Mouse (Mus musculus) MEL (cell line): ENCODE measurements around the gene Pcbd1. TPM values are rescaled to one million over a fixed set of nuclear protein-coding genes. Genes with fewer than 3 reads are reported as not detected.

Source experiments
- DNase-seq: peaks from one replicate; pipeline ENCODE4 v3.0.0; 2011; ENCODE audit warnings: low read depth, low spot score
- H3K27ac ChIP-seq: 2 replicates; pipeline ENCODE4 v1.5.1; 2012; ENCODE audit warnings: low read depth, mild to moderate bottlenecking, control low read depth, low read length, moderate library complexity; ENCODE audit not compliant: control insufficient read depth
- H3K27me3 ChIP-seq, 2 experiments: fragments of 150-350 bp in 1 of 2; sonication (generic) in 1 of 2; 2 replicates each; pipeline ENCODE4 v1.6.1; 2012; ENCODE audit warnings: low read length in 2 of 2, mild to moderate bottlenecking in 2 of 2, improper control_type of control experiment in 1 of 2, moderate library complexity in 1 of 2; ENCODE audit not compliant: insufficient read depth in 2 of 2, control insufficient read depth in 1 of 2
- H3K36me3 ChIP-seq, 2 experiments: 2 replicates each; pipeline ENCODE4 v1.6.1; 2012 to 2014; ENCODE audit warnings: low read length in 2 of 2, improper control_type of control experiment in 1 of 2, inconsistent platforms in 1 of 2, mild to moderate bottlenecking in 1 of 2; ENCODE audit not compliant: insufficient read depth in 2 of 2, control insufficient read depth in 1 of 2
- H3K4me1 ChIP-seq, 2 experiments: fragments of 150-350 bp in 1 of 2; sonication (generic) in 1 of 2; 2 replicates each; pipeline ENCODE4 v1.6.1; 2012; ENCODE audit warnings: low read length in 2 of 2, improper control_type of control experiment in 1 of 2, mild to moderate bottlenecking in 1 of 2; ENCODE audit not compliant: insufficient read depth in 2 of 2, control insufficient read depth in 1 of 2
- H3K4me3 ChIP-seq, 2 experiments: fragments of 150-350 bp in 1 of 2; sonication (generic) in 1 of 2; 2 replicates each; pipeline ENCODE4 v1.5.1; 2012; ENCODE audit warnings: low read depth in 2 of 2, low read length in 2 of 2, mild to moderate bottlenecking in 2 of 2, moderate library complexity in 2 of 2, control low read depth in 1 of 2, improper control_type of control experiment in 1 of 2; ENCODE audit not compliant: control insufficient read depth in 1 of 2, insufficient read depth in 1 of 2
- H3K79me2 ChIP-seq: 2 replicates; pipeline ENCODE4 v1.6.1; 2012; ENCODE audit warnings: mild to moderate bottlenecking, low read length, moderate library complexity; ENCODE audit not compliant: control insufficient read depth, poor library complexity, insufficient read depth
- H3K9ac ChIP-seq: 2 replicates; pipeline ENCODE4 v1.6.1; 2012; ENCODE audit warnings: low read depth, mild to moderate bottlenecking, control low read depth, low read length, moderate library complexity; ENCODE audit not compliant: control insufficient read depth, poor library complexity, severe bottlenecking
- H3K9me3 ChIP-seq: fragments of 150-350 bp; sonication (generic); replicated peaks from 2 replicates; pipeline ENCODE4 v1.6.1; 2012; ENCODE audit warnings: mild to moderate bottlenecking, low read length, improper control_type of control experiment, moderate library complexity; ENCODE audit not compliant: insufficient read depth
- BHLHE40 ChIP-seq: IDR thresholded peaks from 2 replicates; pipeline ENCODE4 v1.6.1; 2012; ENCODE audit warnings: low read depth, mild to moderate bottlenecking, inconsistent platforms, low read length, improper control_type of control experiment, borderline replicate concordance
- CHD1 ChIP-seq: IDR thresholded peaks from 2 replicates; pipeline ENCODE4 v1.6.1; 2012; ENCODE audit warnings: low read depth, mild to moderate bottlenecking, inconsistent platforms, low read length, improper control_type of control experiment
- CHD2 ChIP-seq: IDR thresholded peaks from 2 replicates; pipeline ENCODE4 v1.6.1; 2011; ENCODE audit warnings: low read length, improper control_type of control experiment
- CTCF ChIP-seq, 3 experiments: IDR thresholded peaks in 2 of 3; conservative IDR thresholded peaks in 1 of 3; 2 replicates each; pipeline ENCODE4 v1.5.1; 2011 to 2012; ENCODE audit warnings: low read length in 3 of 3, low read depth in 2 of 3, mild to moderate bottlenecking in 2 of 3, improper control_type of control experiment in 1 of 3, inconsistent platforms in 1 of 3, mixed read lengths in 1 of 3, moderate library complexity in 1 of 3; ENCODE audit not compliant: control insufficient read depth in 1 of 3, insufficient read depth in 1 of 3, poor library complexity in 1 of 3, severe bottlenecking in 1 of 3
- E2F4 ChIP-seq: IDR thresholded peaks from 2 replicates; pipeline ENCODE4 v1.6.1; 2011; ENCODE audit warnings: low read depth, low read length, improper control_type of control experiment, borderline replicate concordance
- EP300 ChIP-seq, 2 experiments: IDR thresholded peaks; 2 replicates each; pipeline ENCODE4 v1.6.1; 2011; ENCODE audit warnings: improper control_type of control experiment in 2 of 2, low read length in 2 of 2, low read depth in 1 of 2, mild to moderate bottlenecking in 1 of 2
- ETS1 ChIP-seq: IDR thresholded peaks from 2 replicates; pipeline ENCODE4 v1.6.1; 2012; ENCODE audit warnings: low read depth, mild to moderate bottlenecking, inconsistent platforms, low read length, improper control_type of control experiment, moderate library complexity
- GABPA ChIP-seq: IDR thresholded peaks from 2 replicates; pipeline ENCODE4 v1.6.1; 2012; ENCODE audit warnings: low read depth, mild to moderate bottlenecking, inconsistent platforms, low read length, improper control_type of control experiment, moderate library complexity
- GATA1 ChIP-seq: IDR thresholded peaks from 2 replicates; pipeline ENCODE4 v1.6.1; 2011; ENCODE audit warnings: low read depth, low read length, improper control_type of control experiment
- HCFC1 ChIP-seq: IDR thresholded peaks from 2 replicates; pipeline ENCODE4 v1.6.1; 2012; ENCODE audit warnings: low read depth, mild to moderate bottlenecking, inconsistent platforms, low read length, improper control_type of control experiment, moderate library complexity
- JUND ChIP-seq: IDR thresholded peaks from 2 replicates; pipeline ENCODE4 v1.6.1; 2011; ENCODE audit warnings: low read depth, mild to moderate bottlenecking, improper control_type of control experiment, low read length
- KAT2A ChIP-seq: conservative IDR thresholded peaks from 2 replicates; pipeline ENCODE4 v1.6.1; 2012; ENCODE audit warnings: low read depth, low read length, improper control_type of control experiment, inconsistent platforms
- MAFK ChIP-seq: IDR thresholded peaks from 2 replicates; pipeline ENCODE4 v1.6.1; 2011; ENCODE audit warnings: low read depth, mild to moderate bottlenecking, low read length, improper control_type of control experiment, borderline replicate concordance
- MAX ChIP-seq: IDR thresholded peaks from 2 replicates; pipeline ENCODE4 v1.6.1; 2011; ENCODE audit warnings: low read length, improper control_type of control experiment
- MAZ ChIP-seq: IDR thresholded peaks from 2 replicates; pipeline ENCODE4 v1.6.1; 2012; ENCODE audit warnings: low read depth, mild to moderate bottlenecking, inconsistent platforms, low read length, improper control_type of control experiment
- MEF2A ChIP-seq: IDR thresholded peaks from 2 replicates; pipeline ENCODE4 v1.6.1; 2014; ENCODE audit warnings: low read depth, mild to moderate bottlenecking, inconsistent platforms, low read length, improper control_type of control experiment; ENCODE audit not compliant: poor library complexity, insufficient replicate concordance, severe bottlenecking; ENCODE audit errors: extremely low read depth
- MXI1 ChIP-seq: IDR thresholded peaks from 2 replicates; pipeline ENCODE4 v1.6.1; 2011; ENCODE audit warnings: mild to moderate bottlenecking, low read depth, low read length, improper control_type of control experiment
- MYB ChIP-seq: IDR thresholded peaks from 2 replicates; pipeline ENCODE4 v1.6.1; 2011; ENCODE audit warnings: mild to moderate bottlenecking, low read depth, low read length, improper control_type of control experiment
- MYC ChIP-seq: IDR thresholded peaks from 2 replicates; pipeline ENCODE4 v1.6.1; 2011; ENCODE audit warnings: low read depth, mild to moderate bottlenecking, low read length, improper control_type of control experiment, moderate library complexity
- NELFE ChIP-seq: IDR thresholded peaks from 2 replicates; pipeline ENCODE4 v1.6.1; 2011; ENCODE audit warnings: low read depth, low read length, improper control_type of control experiment
- NRF1 ChIP-seq: IDR thresholded peaks from 2 replicates; pipeline ENCODE4 v1.6.1; 2014; ENCODE audit warnings: low read depth, mild to moderate bottlenecking, inconsistent platforms, low read length, improper control_type of control experiment, moderate library complexity; ENCODE audit not compliant: poor library complexity, insufficient read depth, severe bottlenecking
- POLR2A ChIP-seq, 2 experiments: IDR thresholded peaks; 2 replicates each; pipeline ENCODE4 v1.6.1; 2011 to 2012; ENCODE audit warnings: low read length in 2 of 2, mild to moderate bottlenecking in 2 of 2, control low read depth in 1 of 2, improper control_type of control experiment in 1 of 2, low read depth in 1 of 2, moderate library complexity in 1 of 2; ENCODE audit not compliant: control insufficient read depth in 1 of 2, insufficient read depth in 1 of 2, poor library complexity in 1 of 2
- POLR2AphosphoS2 ChIP-seq: IDR thresholded peaks from 2 replicates; pipeline ENCODE4 v1.6.1; 2011; ENCODE audit warnings: low read length, improper control_type of control experiment
- POLR2AphosphoS5 ChIP-seq: IDR thresholded peaks from 2 replicates; pipeline ENCODE4 v1.6.1; 2012; ENCODE audit warnings: low read depth, borderline replicate concordance, mild to moderate bottlenecking, inconsistent platforms, low read length, moderate library complexity, mixed read lengths
- RAD21 ChIP-seq: IDR thresholded peaks from 2 replicates; pipeline ENCODE4 v1.6.1; 2011; ENCODE audit warnings: mild to moderate bottlenecking, low read depth, low read length, improper control_type of control experiment
- RCOR1 ChIP-seq: IDR thresholded peaks from 2 replicates; pipeline ENCODE4 v1.6.1; 2012; ENCODE audit warnings: low read depth, mild to moderate bottlenecking, inconsistent platforms, low read length, improper control_type of control experiment
- SIN3A ChIP-seq: IDR thresholded peaks from 2 replicates; pipeline ENCODE4 v1.6.1; 2012; ENCODE audit warnings: low read length, improper control_type of control experiment, inconsistent platforms
- SMC3 ChIP-seq: IDR thresholded peaks from 2 replicates; pipeline ENCODE4 v1.6.1; 2011; ENCODE audit warnings: low read depth, low read length, improper control_type of control experiment
- TAL1 ChIP-seq: IDR thresholded peaks from 2 replicates; pipeline ENCODE4 v1.6.1; 2012; ENCODE audit warnings: mild to moderate bottlenecking, inconsistent platforms, low read length, moderate library complexity, mixed read lengths
- TBP ChIP-seq: IDR thresholded peaks from 2 replicates; pipeline ENCODE4 v1.8.0; 2011; ENCODE audit warnings: low read depth, low read length, improper control_type of control experiment
- TCF12 ChIP-seq: IDR thresholded peaks from 2 replicates; pipeline ENCODE4 v1.6.1; 2014; ENCODE audit warnings: low read depth, mild to moderate bottlenecking, inconsistent platforms, low read length, improper control_type of control experiment, moderate library complexity
- UBTF ChIP-seq: IDR thresholded peaks from 2 replicates; pipeline ENCODE4 v1.6.1; 2012; ENCODE audit warnings: low read depth, mild to moderate bottlenecking, inconsistent platforms, low read length, improper control_type of control experiment, moderate library complexity, borderline replicate concordance; ENCODE audit not compliant: insufficient read depth
- USF1 ChIP-seq: IDR thresholded peaks from 2 replicates; pipeline ENCODE4 v1.6.1; 2014; ENCODE audit warnings: low read depth, mild to moderate bottlenecking, inconsistent platforms, low read length, improper control_type of control experiment, moderate library complexity
- USF2 ChIP-seq, 2 experiments: IDR thresholded peaks; 2 replicates each; pipeline ENCODE4 v1.6.1; 2011 to 2012; ENCODE audit warnings: improper control_type of control experiment in 2 of 2, low read length in 2 of 2, borderline replicate concordance in 1 of 2, inconsistent platforms in 1 of 2, low read depth in 1 of 2, mild to moderate bottlenecking in 1 of 2; ENCODE audit not compliant: insufficient read depth in 1 of 2
- ZKSCAN1 ChIP-seq: IDR thresholded peaks from 2 replicates; pipeline ENCODE4 v1.6.1; 2012; ENCODE audit warnings: low read depth, mild to moderate bottlenecking, inconsistent platforms, low read length, improper control_type of control experiment, moderate library complexity
- ZMIZ1 ChIP-seq: IDR thresholded peaks from 2 replicates; pipeline ENCODE4 v1.6.1; 2012; ENCODE audit warnings: low read depth, mild to moderate bottlenecking, inconsistent platforms, low read length, improper control_type of control experiment, moderate library complexity
- ZNF384 ChIP-seq: IDR thresholded peaks from 2 replicates; pipeline ENCODE4 v1.6.1; 2012; ENCODE audit warnings: low read depth, mild to moderate bottlenecking, inconsistent platforms, low read length, improper control_type of control experiment
- polyA plus RNA-seq, 2 experiments: library from polyadenylated mRNA; stranded (reverse) in 1 of 2; unstranded in 1 of 2; fragments of >175 nt in 1 of 2; fragments of >200 nt in 1 of 2; gene quantifications; 2 replicates each; pipeline versions ENCODE4 v1.2.1 to v1.2.4; 2012; ENCODE audit warnings: low replicate concordance in 2 of 2, low read depth in 1 of 2; ENCODE audit not compliant: insufficient read length in 2 of 2, insufficient read depth in 1 of 2, missing spikeins in 1 of 2
- total RNA-seq: library from RNA; depleted of rRNA; stranded (reverse); fragments of 300-350 nt; gene quantifications from 2 replicates; pipeline ENCODE4 v1.2.3, GENCODE M21; 2012

The Pcbd1 gene
- total and polyA plus RNA-seq, 3 experiments = not detected

GRCm38 (mm10) chr10:61123276-61123913 lies 34.3 kb downstream of the Pcbd1 start:
- H3K9me3 ChIP-seq = no peaks in the 10 kb centered on the region
- H3K9ac ChIP-seq = no peak overlapping the region
- peaks cover 7 to 12% of the 10 kb centered on the region in 2 experiments for H3K4me1 ChIP-seq
- no peaks in the 10 kb centered on the region for H3K79me2 ChIP-seq
- peak overlapping the region; percentile 72 for H3K27ac ChIP-seq
- no peak overlapping the region for H3K4me3 ChIP-seq
- no peaks in the 10 kb centered on the region for H3K27me3 ChIP-seq
- DNase-seq = peak; percentile 63
- peaks cover 0 to 33% of the 10 kb centered on the region in 2 experiments; a peak in 2 of 4 replicates for H3K36me3 ChIP-seq
- no peak for TF ChIP-seq GABPA
- TF ChIP-seq GATA1 = peak; percentile 80
- TF ChIP-seq MAFK = no peak
- TF ChIP-seq POLR2AphosphoS5 = no peak
- no peak for TF ChIP-seq NRF1
- no peak for TF ChIP-seq MAZ
- TF ChIP-seq KAT2A = no peak
- no peak for TF ChIP-seq UBTF
- TF ChIP-seq MYB = no peak
- no peak for TF ChIP-seq MXI1
- TF ChIP-seq JUND = no peak
- no peak for TF ChIP-seq NELFE
- no peak for TF ChIP-seq BHLHE40
- no peak for TF ChIP-seq CHD1
- TF ChIP-seq RAD21 = no peak
- TF ChIP-seq POLR2A (IDR thresholded peaks at IDR 0.05; ENCODE audit: control insufficient read depth in 1 of 2, insufficient read depth in 1 of 2, low read depth in 1 of 2, low read length in 2 of 2, poor library complexity in 1 of 2) = no peak
- TF ChIP-seq SIN3A = 0 out of 2 replicates have a peak, but pooled peaks have one; percentile 33
- no peak for TF ChIP-seq USF2 (IDR thresholded peaks at IDR 0.05; ENCODE audit: borderline replicate concordance in 1 of 2, insufficient read depth in 1 of 2, low read depth in 1 of 2, low read length in 2 of 2)
- no peak for TF ChIP-seq HCFC1
- TF ChIP-seq MYC = no peak
- TF ChIP-seq EP300 (IDR thresholded peaks at IDR 0.05; ENCODE audit: low read depth in 1 of 2, low read length in 2 of 2) = peak; percentile 82 to 89
- no peak for TF ChIP-seq ZKSCAN1
- TF ChIP-seq TBP = no peak
- peak; percentile 35; the same call in 1 of the 2 replicates for TF ChIP-seq TAL1
- TF ChIP-seq ZNF384 = peak; percentile 60
- peak; percentile 60 for TF ChIP-seq RCOR1
- TF ChIP-seq E2F4 = no peak
- no peak for TF ChIP-seq CTCF (IDR thresholded peaks at IDR 0.05 in 2 of 3, conservative IDR thresholded peaks at IDR 0.05 in 1 of 3; ENCODE audit: control insufficient read depth in 1 of 3, insufficient read depth in 1 of 3, low read depth in 2 of 3, low read length in 3 of 3, poor library complexity in 1 of 3, severe bottlenecking in 1 of 3)
- TF ChIP-seq MAX = no peak
- no peak for TF ChIP-seq SMC3
- TF ChIP-seq TCF12 = peak; percentile 78
- TF ChIP-seq USF1 = no peak
- no peak for TF ChIP-seq CHD2
- TF ChIP-seq MEF2A = no peak
- no peak for TF ChIP-seq ZMIZ1
- TF ChIP-seq ETS1 = no peak
- no peak for TF ChIP-seq POLR2AphosphoS2
